Mouse (Mus musculus): ENCODE data around the gene Iqce. TPM values are rescaled to one million over a fixed set of nuclear protein-coding genes. Genes with fewer than 3 reads are reported as not detected.

Gene Iqce
- polyA plus RNA-seq, 1 experiment from 2014 or later = 29.7 TPM

DNA sequence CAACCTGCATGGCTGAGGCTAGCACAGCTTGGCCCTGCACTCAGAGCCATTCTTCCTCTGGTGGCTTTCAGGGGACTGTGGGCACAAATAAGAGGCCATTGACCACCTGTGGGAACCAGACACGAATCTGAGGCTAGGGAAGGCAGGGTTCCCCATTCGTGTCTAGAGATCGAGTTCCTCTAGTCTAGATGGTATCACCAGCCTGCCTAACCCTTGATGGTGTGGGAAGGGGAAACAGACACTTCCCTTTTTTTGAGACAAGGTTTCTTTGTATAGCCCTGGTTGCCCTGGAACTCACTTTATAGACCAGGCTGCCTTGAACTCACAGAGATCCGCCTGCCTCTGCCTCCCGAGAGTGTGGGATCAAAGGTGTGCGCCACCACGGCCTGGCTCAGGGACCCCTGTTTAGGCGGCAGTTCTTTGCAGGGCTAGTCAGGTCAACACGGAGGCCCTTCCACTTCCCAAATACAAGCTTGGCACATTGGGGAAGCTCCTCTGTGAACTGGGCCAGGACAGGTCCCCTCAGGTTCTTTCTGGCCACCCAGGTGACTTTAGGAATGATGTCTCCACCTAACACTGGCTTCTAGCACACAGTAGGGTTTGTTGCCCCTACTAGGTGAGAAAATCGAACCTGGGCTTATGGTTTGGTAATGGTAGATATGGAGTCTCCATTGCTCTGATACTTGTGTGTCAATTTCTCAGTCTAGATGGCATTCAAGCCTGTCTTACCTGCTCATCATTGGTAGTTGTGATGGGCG is 29.0 kb upstream of the Iqce start:
- Histone ChIP-seq H3K4me2 (replicated peaks) (no peak overlapping the region), H3K36me3 (no peaks in the 10 kb centered on the region), H3K9ac (no peak overlapping the region), H3K27ac (no peak overlapping the region), H3K4me3 (no peak overlapping the region), H3K9me3 (peaks cover under 1% of the 10 kb centered on the region; the same call in 1 of the 2 replicates), H3K4me1 (peaks cover 8% of the 10 kb centered on the region; the same call in 1 of the 2 replicates), H3K27me3 (peaks cover 18% of the 10 kb centered on the region)
- WGBS = 86% methylated on average over 11 of the region's 11 CpGs
- no peak for ATAC-seq (ENCODE audit: insufficient number of reproducible peaks, insufficient read depth, low FRiP score, low TSS enrichment)

DNA sequence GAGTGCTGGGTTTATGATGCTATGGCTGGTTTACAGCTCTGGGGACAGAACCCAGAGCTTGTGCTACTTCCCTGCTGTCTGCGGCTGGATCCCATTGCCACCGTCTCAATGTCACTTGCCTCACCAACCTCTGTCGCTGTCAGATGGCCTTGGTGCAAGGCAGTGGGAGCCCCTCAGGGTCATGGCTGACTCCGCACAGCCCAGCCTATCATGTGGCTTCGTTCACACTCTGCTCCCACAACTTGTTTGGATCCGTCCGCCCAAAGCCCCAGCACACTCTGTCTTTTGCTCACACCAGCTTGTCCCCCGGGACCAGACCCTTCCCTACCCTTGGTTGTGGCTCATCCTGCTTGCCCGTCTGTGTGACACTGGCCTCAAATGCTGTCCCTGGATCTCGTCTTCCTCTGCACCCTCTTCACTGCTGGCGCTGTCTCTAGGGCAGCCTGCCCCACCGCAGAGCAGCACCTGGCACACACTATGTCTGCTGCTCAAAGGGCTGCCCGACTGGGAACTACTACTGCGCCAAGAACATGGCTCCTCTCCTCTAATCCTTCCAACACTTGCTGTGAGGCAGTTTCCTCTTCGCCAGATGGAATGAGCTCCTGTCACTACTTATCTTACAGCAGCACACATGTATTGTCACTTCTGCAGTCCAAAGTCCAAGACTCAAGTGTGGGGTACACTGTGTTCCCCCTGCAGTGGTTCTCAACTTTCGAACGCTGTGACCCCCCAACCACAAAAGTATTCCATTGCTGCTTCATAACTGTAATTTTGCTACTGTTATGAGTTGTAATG is 25.0 kb upstream of the Iqce start:
- Histone ChIP-seq H3K4me1 (no peaks in the 10 kb centered on the region; the same call in 1 of the 2 replicates), H3K36me3 (no peaks in the 10 kb centered on the region), H3K27me3 (no peaks in the 10 kb centered on the region), H3K4me3 (no peak overlapping the region), H3K9me3 (no peaks in the 10 kb centered on the region), H3K4me2 (replicated peaks) (no peak overlapping the region), H3K9ac (no peak overlapping the region), H3K27ac (no peak overlapping the region)
- ATAC-seq (ENCODE audit: insufficient number of reproducible peaks, insufficient read depth, low FRiP score, low TSS enrichment) = no peak
- WGBS = 80% methylated on average over 17 of the region's 17 CpGs

DNA sequence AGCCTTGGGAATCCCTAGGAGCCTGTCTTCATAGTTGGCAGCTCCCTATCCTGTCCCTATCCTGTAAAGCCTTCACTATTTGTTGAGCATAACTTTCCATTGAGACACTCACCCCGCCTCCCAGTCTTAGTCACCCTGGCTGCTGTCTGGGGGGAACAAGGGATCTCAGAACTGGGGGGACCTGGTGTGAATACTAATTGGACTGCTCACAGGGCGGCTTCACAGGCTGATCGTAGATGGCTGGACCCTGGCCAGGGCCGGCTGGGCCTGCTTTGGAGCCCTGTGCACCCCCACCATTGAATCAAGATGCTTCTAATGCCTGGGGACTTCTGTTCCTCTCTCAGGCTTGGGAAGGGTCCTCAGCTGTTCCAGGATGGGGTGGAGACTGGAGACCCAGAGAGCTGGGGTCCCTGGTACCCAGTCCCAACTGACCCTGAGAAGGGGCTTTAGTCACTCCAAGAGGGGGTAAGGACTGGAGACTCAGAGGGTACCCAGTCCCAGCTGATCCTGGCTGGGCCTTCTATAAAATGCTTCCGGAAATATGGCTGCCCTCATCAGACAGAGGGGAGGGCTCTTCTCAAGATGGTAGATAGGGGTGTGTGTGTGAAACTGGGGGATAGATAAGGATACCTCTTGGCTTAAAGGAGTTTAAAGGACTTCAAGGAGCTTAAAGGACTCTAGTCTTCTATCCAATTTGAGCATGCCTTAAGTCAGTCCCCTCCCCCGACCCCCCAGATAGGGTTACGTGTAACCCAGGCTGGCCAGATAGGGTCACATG is 24.1 kb upstream of the Iqce start:
- Histone ChIP-seq H3K4me1 (no peaks in the 10 kb centered on the region; the same call in 1 of the 2 replicates), H3K9me3 (no peaks in the 10 kb centered on the region), H3K9ac (no peak overlapping the region), H3K4me2 (replicated peaks) (no peak overlapping the region), H3K27ac (no peak overlapping the region), H3K27me3 (no peaks in the 10 kb centered on the region), H3K4me3 (no peak overlapping the region), H3K36me3 (no peaks in the 10 kb centered on the region)
- 81% methylated on average over 7 of the region's 7 CpGs for WGBS
- ATAC-seq (ENCODE audit: insufficient number of reproducible peaks, insufficient read depth, low FRiP score, low TSS enrichment) = no peak

DNA sequence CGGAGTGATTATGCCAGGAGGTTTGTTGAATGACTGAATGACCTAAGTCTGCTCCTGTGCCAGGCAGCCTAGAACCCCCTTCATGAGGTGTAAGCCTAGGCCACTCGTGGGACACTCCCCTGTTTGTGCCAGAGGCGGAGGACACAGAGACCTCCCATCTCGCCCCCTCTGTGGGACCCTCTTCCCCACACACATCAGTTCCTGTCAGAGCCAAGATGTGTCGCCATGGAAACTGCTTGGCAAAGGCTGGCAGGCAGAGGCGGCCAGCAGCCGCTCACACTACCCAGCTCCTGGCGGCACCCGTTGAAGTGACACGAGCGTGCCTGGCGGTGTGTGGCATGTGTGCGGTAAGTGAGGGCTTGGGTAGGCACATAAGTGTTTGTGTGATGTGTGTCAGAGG is 21.6 kb upstream of the Iqce start, which contains the start of gene Amz1:
TSS of gene Amz1 (plus strand) at position 306 of the 400 bp plus-strand sequence.
- Histone ChIP-seq H3K4me1 (no peaks in the 10 kb centered on the region; the same call in 1 of the 2 replicates), H3K9ac (no peak within 1 kb of the TSS), H3K27me3 (no peaks in the 10 kb centered on the region), H3K4me3 (no peak within 1 kb of the TSS), H3K4me2 (replicated peaks) (no peak within 1 kb of the TSS), H3K36me3 (peaks cover 7% of the 10 kb centered on the region), H3K9me3 (no peaks in the 10 kb centered on the region), H3K27ac (no peak within 1 kb of the TSS)
- no peak for ATAC-seq (ENCODE audit: insufficient number of reproducible peaks, insufficient read depth, low FRiP score, low TSS enrichment)
- 83% methylated on average over 13 of the region's 13 CpGs for WGBS

DNA sequence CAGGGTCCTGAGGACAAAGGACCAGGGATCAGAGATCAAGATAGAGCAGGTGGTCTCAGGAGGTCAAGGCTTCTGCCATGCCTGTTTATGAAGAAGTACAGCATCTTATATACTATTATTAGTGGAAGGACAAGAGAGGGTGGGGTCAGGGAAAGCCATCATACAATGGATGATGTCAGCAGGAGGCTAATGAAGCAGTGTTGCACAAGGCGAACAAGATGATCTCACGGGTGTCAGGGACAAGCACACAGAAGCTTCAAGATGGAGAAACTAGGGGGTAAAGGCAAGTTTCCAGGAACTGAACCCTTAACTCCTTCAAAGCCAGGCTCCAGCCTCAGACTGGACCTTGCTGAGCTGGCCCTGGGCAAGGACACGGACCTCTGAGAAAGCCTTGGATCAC is 19.9 kb upstream of the Iqce start:
- Histone ChIP-seq H3K4me1 (no peaks in the 10 kb centered on the region; the same call in 1 of the 2 replicates), H3K36me3 (peaks cover 24% of the 10 kb centered on the region), H3K9ac (no peak overlapping the region), H3K27ac (no peak overlapping the region), H3K4me3 (no peak overlapping the region), H3K27me3 (no peaks in the 10 kb centered on the region), H3K9me3 (no peaks in the 10 kb centered on the region), H3K4me2 (replicated peaks) (no peak overlapping the region)
- ATAC-seq (ENCODE audit: insufficient number of reproducible peaks, insufficient read depth, low FRiP score, low TSS enrichment) = no peak
- 77% methylated on average over 3 of the region's 3 CpGs for WGBS

DNA sequence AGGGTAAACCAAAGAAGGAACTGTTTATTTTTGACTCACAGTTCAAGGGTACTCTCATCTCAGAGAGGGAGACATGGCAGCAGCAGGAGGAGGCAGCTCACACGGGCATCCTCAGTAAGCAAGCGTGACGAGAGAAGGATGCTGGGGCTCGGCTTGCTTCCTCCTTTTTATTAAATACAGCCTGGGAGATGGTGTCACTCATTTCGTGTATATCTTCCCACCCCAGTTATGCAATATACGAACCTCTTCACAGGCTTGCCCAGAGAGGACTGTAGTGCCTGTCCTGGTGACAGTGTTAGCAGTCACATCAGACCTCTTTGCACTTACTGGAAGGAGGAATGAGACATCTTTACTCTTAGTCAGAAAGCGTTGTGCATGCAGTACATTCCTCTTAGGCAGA is 18.6 kb upstream of the Iqce start:
- no peak for ATAC-seq (ENCODE audit: insufficient number of reproducible peaks, insufficient read depth, low FRiP score, low TSS enrichment)
- Histone ChIP-seq H3K9ac (no peak overlapping the region), H3K27me3 (no peaks in the 10 kb centered on the region), H3K36me3 (peaks cover 38% of the 10 kb centered on the region), H3K4me1 (no peaks in the 10 kb centered on the region), H3K4me2 (replicated peaks) (no peak overlapping the region), H3K4me3 (no peak overlapping the region), H3K9me3 (no peaks in the 10 kb centered on the region), H3K27ac (no peak overlapping the region)
- 78% methylated on average over 7 of the region's 7 CpGs for WGBS

DNA sequence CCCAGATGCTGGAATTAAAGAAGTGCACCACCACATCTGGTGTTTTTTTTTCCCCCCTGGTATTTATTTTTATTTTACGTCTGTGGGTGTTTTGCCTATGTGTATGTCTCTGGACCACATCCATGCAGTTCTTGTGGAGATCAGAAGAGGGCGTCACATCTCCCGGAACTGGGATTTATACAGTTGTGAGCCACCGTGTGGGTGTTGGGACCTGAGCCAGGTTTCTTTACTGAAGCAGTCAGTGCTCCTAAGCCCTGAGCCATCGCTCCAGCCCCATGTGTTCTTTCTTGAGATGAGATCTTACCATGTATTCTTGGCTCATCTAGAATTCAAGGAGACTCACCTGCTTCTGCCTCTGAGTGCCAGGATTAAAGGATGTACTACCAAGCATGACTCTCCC is 8.9 kb upstream of the Iqce start:
- Histone ChIP-seq H3K4me2 (replicated peaks) (no peak overlapping the region), H3K27ac (no peak overlapping the region), H3K27me3 (no peaks in the 10 kb centered on the region), H3K9me3 (no peaks in the 10 kb centered on the region), H3K9ac (no peak overlapping the region), H3K4me1 (peaks cover 2% of the 10 kb centered on the region), H3K36me3 (peaks cover 71% of the 10 kb centered on the region), H3K4me3 (no peak overlapping the region)
- 82% methylated on average over 5 of the region's 5 CpGs for WGBS
- ATAC-seq (ENCODE audit: insufficient number of reproducible peaks, insufficient read depth, low FRiP score, low TSS enrichment) = no peak

DNA sequence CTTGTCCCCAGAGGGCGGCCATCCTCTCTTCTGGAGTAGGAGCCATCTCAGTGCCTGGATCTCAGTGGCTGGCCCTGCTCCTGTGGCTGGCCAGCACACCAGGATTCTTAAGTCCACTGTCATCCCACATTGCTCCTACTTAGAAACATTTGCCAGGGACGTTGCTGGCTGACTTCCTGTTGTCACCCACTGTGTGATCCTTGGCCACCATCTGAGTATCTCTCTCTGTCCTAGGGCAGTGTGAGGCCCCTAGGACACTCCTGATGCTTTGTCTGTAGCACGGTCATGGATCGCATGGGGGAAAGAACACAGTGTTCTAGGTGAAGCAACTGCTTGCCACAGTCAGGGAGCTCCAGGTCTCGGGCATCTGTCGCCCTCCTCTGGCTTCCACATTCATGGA is 8.1 kb upstream of the Iqce start:
- no peaks in the 10 kb centered on the region for H3K27me3 ChIP-seq
- no peaks in the 10 kb centered on the region for H3K9me3 ChIP-seq
- H3K4me3 ChIP-seq = no peak overlapping the region
- ATAC-seq (ENCODE audit: insufficient number of reproducible peaks, insufficient read depth, low FRiP score, low TSS enrichment) = no peak
- no peak overlapping the region for H3K4me2 ChIP-seq (replicated peaks)
- peaks cover 5% of the 10 kb centered on the region for H3K4me1 ChIP-seq
- no peak overlapping the region for H3K27ac ChIP-seq
- no peak overlapping the region for H3K9ac ChIP-seq
- H3K36me3 ChIP-seq = peaks cover 64% of the 10 kb centered on the region
- 91% methylated on average over 6 of the region's 6 CpGs for WGBS

DNA sequence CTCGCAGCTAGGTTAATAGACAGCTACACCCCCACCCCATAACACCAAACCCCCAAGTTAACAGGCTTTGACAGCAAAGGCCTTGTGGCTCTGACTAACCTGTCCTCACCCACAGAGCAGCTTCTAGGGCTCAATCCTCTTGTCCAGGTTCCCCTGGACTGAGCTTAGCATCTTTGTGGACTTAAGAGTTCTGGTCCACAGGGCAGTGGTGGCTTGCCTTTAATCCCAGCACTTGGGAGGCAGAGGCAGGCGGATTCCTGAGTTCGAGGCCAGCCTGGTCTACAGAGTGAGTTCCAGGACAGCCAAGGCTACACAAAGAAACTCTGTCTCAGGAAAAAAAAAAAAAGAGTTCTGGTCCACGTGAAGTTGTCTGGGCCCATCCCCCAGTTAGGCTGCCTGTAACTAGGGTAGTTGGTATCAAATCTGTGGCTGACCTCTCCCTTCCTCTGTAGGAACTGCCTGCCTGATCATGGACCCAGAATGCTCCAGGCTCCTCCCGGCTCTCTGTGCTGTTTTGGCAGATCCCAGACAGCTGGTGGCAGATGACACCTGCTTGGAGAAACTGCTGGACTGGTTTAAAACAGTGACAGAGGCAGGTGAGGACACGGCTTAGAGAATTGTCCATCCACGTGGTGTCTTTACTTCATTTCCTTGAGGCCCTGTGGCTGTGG is 3.5 kb upstream of the Iqce start:
- 51% methylated on average over 7 of the region's 7 CpGs for WGBS
- H3K4me2 ChIP-seq (replicated peaks) = peak overlapping the region; percentile 85
- peak overlapping the region; percentile 73 for H3K9ac ChIP-seq

DNA sequence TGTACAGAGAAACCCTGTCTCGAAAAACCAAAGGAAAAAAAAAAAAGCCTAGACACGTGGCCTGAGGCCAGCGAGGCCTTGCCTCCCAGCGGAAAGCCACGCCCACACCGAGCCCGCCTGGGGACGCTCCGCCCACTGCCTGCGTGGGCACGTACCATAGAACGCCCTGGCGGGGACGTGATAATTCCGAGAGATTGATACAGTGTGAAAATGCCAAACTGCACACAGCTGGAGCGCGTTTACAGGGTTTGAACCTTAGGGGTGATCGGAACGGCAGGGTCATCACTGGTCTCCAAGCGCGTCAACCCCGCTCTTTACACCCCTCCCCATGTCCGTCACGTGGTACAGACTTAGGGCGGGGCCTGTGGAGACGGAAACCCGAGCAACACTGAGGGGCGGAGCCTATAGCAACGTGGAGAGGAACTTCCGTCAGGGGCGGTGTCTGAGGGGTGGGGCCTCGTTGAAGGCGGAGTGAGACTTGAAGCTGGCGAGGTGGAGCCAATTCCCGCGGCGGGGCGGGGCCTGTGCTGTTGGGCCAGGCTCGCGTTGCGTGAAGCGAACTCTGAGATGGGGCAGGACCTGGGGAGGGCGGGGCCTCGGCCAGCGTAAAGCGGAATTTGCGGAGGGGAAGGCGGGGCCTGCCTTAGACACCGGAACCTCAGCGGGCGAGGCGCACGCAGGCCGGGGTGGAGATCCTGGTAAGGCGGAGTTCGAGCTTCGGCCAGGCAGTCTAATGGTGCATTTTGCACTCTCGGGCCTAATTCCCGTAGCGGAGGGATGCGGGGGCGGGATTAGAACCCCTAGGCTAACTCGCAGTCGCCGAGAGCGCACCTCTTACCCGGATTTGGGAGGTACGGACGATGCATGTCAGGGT is 2.4 kb upstream of the Iqce start, which contains the start of gene Brat1:
TSS of gene Brat1 (plus strand) at position 634 of the 874 bp plus-strand sequence.
- Histone ChIP-seq H3K4me2 (replicated peaks) (peak within 1 kb of the TSS; percentile 85), H3K27ac (peak within 1 kb of the TSS; percentile 86), H3K36me3 (peaks cover 12% of the 10 kb centered on the region), H3K4me1 (peaks cover 21% of the 10 kb centered on the region), H3K27me3 (no peaks in the 10 kb centered on the region), H3K9ac (peak within 1 kb of the TSS; percentile 73), H3K4me3 (peak within 1 kb of the TSS; percentile 65), H3K9me3 (no peaks in the 10 kb centered on the region)
- ATAC-seq (ENCODE audit: insufficient number of reproducible peaks, insufficient read depth, low FRiP score, low TSS enrichment) = peak; percentile 85
- under 1% methylated on average over 69 of the region's 69 CpGs for WGBS

More for the DNA sequence above, 3.5 kb upstream of the Iqce start:
- Histone ChIP-seq H3K27me3 (no peaks in the 10 kb centered on the region), H3K27ac (no peak overlapping the region; the same call in 1 of the 2 replicates), H3K9me3 (no peaks in the 10 kb centered on the region), H3K36me3 (peaks cover 21% of the 10 kb centered on the region), H3K4me3 (peak overlapping the region; percentile 65), H3K4me1 (peaks cover 18% of the 10 kb centered on the region)
- ATAC-seq (ENCODE audit: insufficient number of reproducible peaks, insufficient read depth, low FRiP score, low TSS enrichment) = no peak
